Mouse (Mus musculus): ENCODE data around the gene Srl. TPM values are rescaled to one million over a fixed set of nuclear protein-coding genes. Genes with fewer than 3 reads are reported as not detected.
A peak's percentile ranks its signal among the peaks of the same experiment; 100 is the strongest.

Gene Srl
- polyA plus RNA-seq (2012; rRNA removed): 40.7 and 44.2 TPM in 2 replicates
- polyA plus RNA-seq (2014; fragmentation: Nextera tagmentation; extraction: Ambion mirVana): 47.3 and 53.7 TPM in 2 replicates

DNA sequence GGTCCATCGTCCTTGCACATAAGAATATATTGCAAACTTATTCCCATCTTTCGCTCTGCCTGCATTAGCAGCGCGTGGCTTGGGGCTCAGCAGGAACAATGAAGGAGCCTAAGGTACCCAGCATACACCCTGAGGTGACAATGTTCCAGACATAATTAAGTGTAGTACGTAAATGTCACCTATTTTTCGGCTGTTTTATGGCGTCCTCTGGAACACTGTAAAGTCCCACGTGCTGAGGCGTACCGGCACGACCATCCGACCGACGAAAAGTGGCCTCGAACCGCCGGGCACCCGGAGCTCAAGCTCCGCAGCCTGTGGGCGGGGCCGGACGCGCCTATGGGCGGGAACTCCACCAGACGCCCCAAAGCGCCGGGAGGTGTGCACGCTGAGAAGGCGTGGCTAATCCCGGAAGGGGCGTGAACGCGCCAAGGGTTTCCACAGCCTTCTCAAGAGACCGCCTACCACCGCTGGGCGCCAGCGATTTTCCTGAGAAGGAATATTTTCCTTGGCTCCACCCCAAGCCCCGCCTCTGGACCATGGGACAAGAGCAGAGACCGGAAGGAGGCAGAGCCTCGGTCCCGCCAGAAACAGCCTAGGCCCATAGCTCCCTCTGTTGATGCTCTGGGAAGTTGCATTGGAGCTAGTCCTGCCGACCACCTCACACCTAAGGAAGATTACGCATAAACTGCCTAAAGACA lies at the start of gene Srl:
TSS of gene Srl (minus strand) at position 316 of the 698 bp plus-strand sequence.
- WGBS: under 1% methylated on average over 39 of the region's 43 CpGs
- TF ChIP-seq POLR2A (IDR thresholded peaks at IDR 0.05; ENCODE audit: borderline replicate concordance, extremely low read depth, insufficient read depth, insufficient read length): peak; percentile 89; the same call in 1 of the 2 replicates
- H3K4me3 ChIP-seq (replicated peaks; ENCODE audit: low read length): peak within 1 kb of the TSS; percentile 50
- peak within 1 kb of the TSS; percentile 71; the same call in 1 of the 2 replicates for H3K27ac ChIP-seq (replicated peaks; ENCODE audit: low read depth, low read length)
- H3K9me3 ChIP-seq (ENCODE audit: control insufficient read depth, low read length): no peaks in the 10 kb centered on the region
- peaks cover 15% of the 10 kb centered on the region for H3K36me3 ChIP-seq (ENCODE audit: control insufficient read depth, insufficient read depth, low read length)
- peak within 1 kb of the TSS; percentile 54 for H3K9ac ChIP-seq (ENCODE audit: low read depth, low read length, severe bottlenecking)
- peaks cover 3% of the 10 kb centered on the region; the same call in 1 of the 2 replicates for H3K4me1 ChIP-seq (ENCODE audit: control insufficient read depth, insufficient read depth, low read length)
- ATAC-seq (ENCODE audit: low FRiP score, low read depth): peak; percentile 97
- H3K4me2 ChIP-seq (replicated peaks; ENCODE audit: low read depth, low read length, severe bottlenecking): peak within 1 kb of the TSS; percentile 56
- peak; percentile 100 for DNase-seq (ENCODE audit: low spot score)
- H3K27me3 ChIP-seq (ENCODE audit: control insufficient read depth, insufficient read depth, low read length): no peaks in the 10 kb centered on the region

DNA sequence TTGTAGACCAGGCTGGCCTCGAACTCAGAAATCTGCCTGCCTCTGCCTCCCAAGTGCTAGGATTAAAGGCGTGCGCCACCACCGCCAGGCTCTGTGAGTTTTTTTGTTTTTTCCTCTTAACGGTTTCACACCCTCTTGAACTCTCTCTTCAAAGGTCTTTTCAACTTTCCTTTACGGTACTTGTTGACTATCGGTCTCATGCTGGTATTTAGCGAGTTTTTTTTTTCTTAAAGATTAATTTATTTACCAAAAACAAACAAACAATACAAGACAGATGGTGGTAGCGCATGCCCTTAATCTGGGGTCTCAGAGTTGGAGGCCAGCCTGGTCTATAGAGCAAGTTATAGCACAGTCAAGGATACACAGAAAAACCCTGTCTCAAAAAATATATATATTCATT lies 48.6 kb upstream of the Srl start:
- DNase-seq (ENCODE audit: low spot score): no peak
- ATAC-seq (ENCODE audit: low FRiP score, low read depth): no peak
- peaks cover 33% of the 10 kb centered on the region for H3K4me1 ChIP-seq (ENCODE audit: control insufficient read depth, insufficient read depth, low read length)
- no peaks in the 10 kb centered on the region for H3K9me3 ChIP-seq (ENCODE audit: control insufficient read depth, low read length)
- no peak overlapping the region for H3K4me2 ChIP-seq (replicated peaks; ENCODE audit: low read depth, low read length, severe bottlenecking)
- WGBS: 95% methylated on average over 9 of the region's 9 CpGs
- no peak for TF ChIP-seq POLR2A (IDR thresholded peaks at IDR 0.05; ENCODE audit: borderline replicate concordance, extremely low read depth, insufficient read depth, insufficient read length)
- no peak overlapping the region for H3K27ac ChIP-seq (replicated peaks; ENCODE audit: low read depth, low read length)
- no peaks in the 10 kb centered on the region for H3K27me3 ChIP-seq (ENCODE audit: control insufficient read depth, insufficient read depth, low read length)
- H3K36me3 ChIP-seq (ENCODE audit: control insufficient read depth, insufficient read depth, low read length): peaks cover 18% of the 10 kb centered on the region
- no peak overlapping the region for H3K9ac ChIP-seq (ENCODE audit: low read depth, low read length, severe bottlenecking)
- H3K4me3 ChIP-seq (replicated peaks; ENCODE audit: low read length): no peak overlapping the region

DNA sequence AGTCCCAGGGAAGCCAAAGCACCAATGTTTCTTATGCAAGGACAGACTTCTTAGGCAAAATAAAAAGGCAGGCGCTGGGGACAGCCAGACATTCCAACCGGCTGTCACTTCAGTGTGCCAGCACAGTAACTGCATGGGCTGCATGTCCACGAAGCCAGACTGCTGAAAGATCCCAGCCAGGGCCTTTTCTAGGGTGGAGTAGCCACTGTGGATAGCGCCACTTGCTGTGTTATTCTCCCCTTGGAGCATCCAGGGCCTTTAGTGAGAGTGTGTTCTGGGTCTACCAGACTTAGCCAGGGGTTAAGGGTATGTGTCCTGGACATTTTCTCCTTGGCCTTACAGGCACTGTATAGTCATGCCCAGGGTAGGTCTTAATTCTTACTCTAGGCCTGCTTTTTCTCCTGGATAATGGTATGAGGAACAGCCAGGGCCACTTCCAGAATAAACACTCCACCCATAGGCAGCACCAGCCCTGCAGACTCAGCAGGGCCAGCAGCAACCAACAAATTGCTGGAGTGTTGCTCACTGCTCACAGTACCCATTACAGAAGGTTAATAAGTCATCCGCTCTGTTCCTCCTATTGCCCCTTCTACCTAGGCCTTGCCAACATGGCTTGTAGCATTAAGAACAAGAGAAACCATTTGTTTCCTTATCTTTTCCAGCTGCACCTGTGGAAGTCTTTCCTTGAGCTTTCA lies 46.0 kb upstream of the Srl start:
- no peak overlapping the region for H3K4me2 ChIP-seq (replicated peaks; ENCODE audit: low read depth, low read length, severe bottlenecking)
- no peak overlapping the region for H3K4me3 ChIP-seq (replicated peaks; ENCODE audit: low read length)
- WGBS: 59% methylated on average over 5 of the region's 5 CpGs
- H3K9me3 ChIP-seq (ENCODE audit: control insufficient read depth, low read length): no peaks in the 10 kb centered on the region
- TF ChIP-seq POLR2A (IDR thresholded peaks at IDR 0.05; ENCODE audit: borderline replicate concordance, extremely low read depth, insufficient read depth, insufficient read length): no peak
- DNase-seq (ENCODE audit: low spot score) (no peak), ATAC-seq (ENCODE audit: low FRiP score, low read depth) (no peak)
- H3K4me1 ChIP-seq (ENCODE audit: control insufficient read depth, insufficient read depth, low read length): peaks cover 23% of the 10 kb centered on the region
- H3K36me3 ChIP-seq (ENCODE audit: control insufficient read depth, insufficient read depth, low read length): peaks cover 18% of the 10 kb centered on the region
- peak overlapping the region; percentile 90 for H3K27ac ChIP-seq (replicated peaks; ENCODE audit: low read depth, low read length)
- no peaks in the 10 kb centered on the region for H3K27me3 ChIP-seq (ENCODE audit: control insufficient read depth, insufficient read depth, low read length)
- H3K9ac ChIP-seq (ENCODE audit: low read depth, low read length, severe bottlenecking): no peak overlapping the region; the same call in 1 of the 2 replicates

DNA sequence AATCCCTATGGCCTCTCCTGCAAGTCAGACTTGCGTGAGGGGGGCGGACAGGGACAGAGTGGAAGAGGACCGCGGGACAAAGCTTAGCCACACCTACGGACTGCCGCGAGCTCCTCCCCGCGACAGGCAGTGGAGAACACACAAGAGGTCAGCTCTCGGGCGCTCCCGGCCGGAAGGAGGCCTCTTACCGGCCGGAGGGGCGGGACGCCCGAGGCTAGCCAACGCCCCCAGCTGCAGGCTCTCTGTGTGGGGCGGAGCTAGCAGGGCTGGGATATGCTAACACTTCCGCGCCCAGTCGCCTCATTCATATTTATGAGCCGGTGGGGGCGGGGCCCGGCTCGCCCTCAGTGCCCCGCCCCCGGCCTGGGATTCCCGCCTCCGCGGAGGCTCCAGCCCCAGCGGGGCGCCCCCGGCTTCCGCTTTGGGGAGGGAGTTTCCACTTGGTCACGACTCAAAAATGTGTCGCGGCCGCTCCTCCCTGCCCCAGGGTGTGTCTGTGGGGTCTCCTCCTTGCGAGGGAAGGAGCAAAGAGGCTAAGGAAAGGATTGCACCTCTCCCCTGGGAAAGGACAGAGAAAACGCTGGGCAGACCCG lies 45.0 kb upstream of the Srl start:
- TF ChIP-seq POLR2A (IDR thresholded peaks at IDR 0.05; ENCODE audit: borderline replicate concordance, extremely low read depth, insufficient read depth, insufficient read length): no peak
- ATAC-seq (ENCODE audit: low FRiP score, low read depth) (peak; percentile 98), DNase-seq (ENCODE audit: low spot score) (peak; percentile 97)
- H3K27me3 ChIP-seq (ENCODE audit: control insufficient read depth, insufficient read depth, low read length): no peaks in the 10 kb centered on the region
- 0% methylated on average over 33 of the region's 43 CpGs for WGBS
- H3K36me3 ChIP-seq (ENCODE audit: control insufficient read depth, insufficient read depth, low read length): peaks cover 15% of the 10 kb centered on the region
- peaks cover 16% of the 10 kb centered on the region for H3K4me1 ChIP-seq (ENCODE audit: control insufficient read depth, insufficient read depth, low read length)
- peak overlapping the region; percentile 51 for H3K9ac ChIP-seq (ENCODE audit: low read depth, low read length, severe bottlenecking)
- H3K27ac ChIP-seq (replicated peaks; ENCODE audit: low read depth, low read length): peak overlapping the region; percentile 90
- peak overlapping the region; percentile 46 for H3K4me3 ChIP-seq (replicated peaks; ENCODE audit: low read length)
- no peaks in the 10 kb centered on the region for H3K9me3 ChIP-seq (ENCODE audit: control insufficient read depth, low read length)
- peak overlapping the region; percentile 61 for H3K4me2 ChIP-seq (replicated peaks; ENCODE audit: low read depth, low read length, severe bottlenecking)

All from limb, embryonic 14.5 days (tissue).